Mouse (Mus musculus) lung, adult 2 months (tissue): Measurements from ENCODE around the gene Lhx4. TPM values are rescaled to one million over a fixed set of nuclear protein-coding genes. Genes with fewer than 3 reads are reported as not detected.

Experiments used
- DNase-seq: peaks from one replicate; pipeline ENCODE4 v3.0.0; 2022
- H3K4me1 ChIP-seq: fragments of 200-500 bp; 2 replicates; pipeline ENCODE4 v1.6.1; 2011; ENCODE audit warnings: low read length; ENCODE audit not compliant: control insufficient read depth, insufficient read depth
- H3K4me3 ChIP-seq: fragments of 200-500 bp; replicated peaks from 2 replicates; pipeline ENCODE3; 2011; ENCODE audit warnings: low read depth, mild to moderate bottlenecking, control low read depth, low read length; ENCODE audit errors: extremely low read depth
- CTCF ChIP-seq: fragments of 200-500 bp; IDR thresholded peaks from 2 replicates; pipeline ENCODE4 v1.5.1; 2011; ENCODE audit warnings: mild to moderate bottlenecking, low read length, control low read depth; ENCODE audit not compliant: insufficient read depth
- POLR2A ChIP-seq: fragments of 200-500 bp; IDR thresholded peaks from 2 replicates; pipeline ENCODE4 v1.6.1; 2011; ENCODE audit warnings: low read depth, mild to moderate bottlenecking, control low read depth, low read length, borderline replicate concordance; ENCODE audit errors: extremely low read depth
- WGBS: fragments of 180-500 bp; shearing (Covaris S2); methylation state at CpG from one replicate; pipeline ENCODE4 v1.1.7; 2018; 5-methylcytosine and 5-hydroxymethylcytosine counted together
- polyA plus RNA-seq: library from polyadenylated mRNA; depleted of rRNA; stranded (reverse); fragments of >200 nt; gene quantifications from 2 replicates; pipeline ENCODE4 v1.2.3, GENCODE M21; 2012; rRNA removed

Gene Lhx4
- polyA plus RNA-seq, 1 experiment: not detected

GRCm38 (mm10) chr1:155681116-155681799 is 70.2 kb downstream of the Lhx4 start:
- TF ChIP-seq POLR2A (no peak), CTCF (no peak)
- H3K4me3 ChIP-seq: no peak overlapping the region
- DNase-seq: no peak
- WGBS: 76% methylated on average over 10 of the region's 10 CpGs
- no peaks in the 10 kb centered on the region for H3K4me1 ChIP-seq

DNA sequence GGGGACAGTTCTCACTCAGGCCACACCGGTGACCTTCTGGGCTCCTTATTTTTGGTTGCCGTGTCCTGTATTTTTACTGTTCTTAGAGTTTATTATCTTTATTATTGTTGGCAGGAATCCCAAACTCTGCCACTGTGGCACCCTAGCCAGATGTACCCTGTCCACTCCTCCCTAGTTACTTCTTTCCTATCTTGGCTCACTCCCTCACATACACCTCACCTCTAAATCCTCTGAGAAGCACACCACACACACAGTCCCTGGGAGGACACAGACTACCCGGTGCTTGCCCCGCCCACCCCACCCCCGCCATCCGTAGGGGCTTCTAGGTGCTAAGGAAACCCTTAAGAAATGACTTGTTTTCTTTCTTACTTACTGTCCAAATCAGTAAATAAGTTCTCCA is 75.9 kb downstream of the Lhx4 start:
- WGBS: 82% methylated on average over 6 of the region's 6 CpGs
- TF ChIP-seq CTCF: no peak
- no peaks in the 10 kb centered on the region for H3K4me1 ChIP-seq
- no peak for DNase-seq
- no peak overlapping the region for H3K4me3 ChIP-seq

GRCm38 (mm10) chr1:155663994-155664393 is 87.5 kb downstream of the Lhx4 start:
- DNase-seq: no peak
- TF ChIP-seq POLR2A (no peak), CTCF (no peak)
- WGBS: 63% methylated on average over 5 of the region's 5 CpGs

DNA sequence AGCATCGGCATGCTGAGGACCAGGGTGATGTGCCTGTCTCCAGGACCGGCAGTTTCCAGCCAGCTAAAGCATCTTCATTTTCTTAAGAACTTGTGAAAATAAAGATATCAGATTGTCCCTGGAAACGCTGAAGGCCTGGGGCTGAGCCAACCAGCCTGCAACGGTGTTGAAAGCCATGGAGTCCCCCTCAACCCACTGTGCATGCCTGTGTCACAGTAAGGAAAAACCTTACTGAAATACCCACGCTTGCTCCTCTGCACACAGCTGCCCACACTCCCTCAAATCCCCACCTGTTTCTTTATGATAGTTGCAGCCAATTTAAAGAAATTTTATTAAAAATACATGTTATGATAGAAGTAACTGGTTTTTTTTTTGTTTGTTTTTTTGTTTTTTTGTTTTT is 95.2 kb downstream of the Lhx4 start:
- no peak for DNase-seq
- WGBS: 74% methylated on average over 5 of the region's 5 CpGs
- TF ChIP-seq POLR2A (no peak), CTCF (no peak)

More at GRCm38 (mm10) chr1:155663994-155664393, 87.5 kb downstream of the Lhx4 start:
- H3K4me1 ChIP-seq: no peaks in the 10 kb centered on the region; the same call in 1 of the 2 replicates
- H3K4me3 ChIP-seq: no peak overlapping the region

DNA sequence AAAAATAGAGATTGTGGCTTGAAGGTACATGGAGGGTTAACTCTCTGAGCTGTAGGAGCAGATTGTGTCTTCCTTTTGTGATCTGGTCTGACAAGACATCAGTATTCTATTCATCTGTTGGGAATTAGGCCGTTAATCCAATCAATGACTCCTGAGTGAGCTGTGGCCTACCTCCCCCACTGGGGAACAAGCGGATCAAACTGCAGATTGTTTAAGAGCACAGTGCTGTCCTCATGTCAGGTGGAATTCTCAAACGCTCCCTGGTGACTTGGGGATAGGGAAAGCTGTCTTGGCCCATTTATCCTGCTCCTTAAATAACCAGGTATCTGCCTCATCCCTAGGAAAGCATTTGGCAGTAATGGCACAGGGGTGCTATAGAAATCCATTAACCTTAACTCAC is 96.5 kb downstream of the Lhx4 start:
- H3K4me3 ChIP-seq: no peak overlapping the region
- no peaks in the 10 kb centered on the region for H3K4me1 ChIP-seq
- no peak for DNase-seq
- TF ChIP-seq CTCF: no peak
- WGBS: 77% methylated on average over 3 of the region's 3 CpGs

More for the DNA sequence above, 95.2 kb downstream of the Lhx4 start:
- H3K4me1 ChIP-seq: no peaks in the 10 kb centered on the region
- no peak overlapping the region for H3K4me3 ChIP-seq

GRCm38 (mm10) chr1:155650121-155650846 is 101.2 kb downstream of the Lhx4 start:
- WGBS: 67% methylated on average over 9 of the region's 9 CpGs
- no peak overlapping the region for H3K4me3 ChIP-seq
- H3K4me1 ChIP-seq: no peaks in the 10 kb centered on the region
- DNase-seq: no peak
- TF ChIP-seq CTCF (no peak), POLR2A (no peak)

Other genes starting within 250 kb of the Lhx4 start
- gene Acbd6, start 193.6 kb downstream of the Lhx4 start, polyA plus RNA-seq: 73.4 and 164 TPM in 2 replicates
- 170 and 171 TPM in 2 replicates for gene Qsox1, start 61.2 kb upstream of the Lhx4 start, polyA plus RNA-seq
- gene Cep350, start 221.6 kb upstream of the Lhx4 start, polyA plus RNA-seq: 4.3 and 6.2 TPM in 2 replicates